Mouse (Mus musculus) heart, embryonic 16.5 days (tissue): ENCODE results near the gene Slc9a6. TPM values are rescaled to one million over a fixed set of nuclear protein-coding genes. Genes with fewer than 3 reads are reported as not detected.

ENCODE experiments used
- ATAC-seq: fragments of 200-750 bp; cut with Nextera tagmentation; replicated peaks from 2 replicates; pipeline ENCODE4 v1.8.0; 2017; ENCODE audit warnings: moderate number of reproducible peaks; ENCODE audit not compliant: insufficient read depth, low FRiP score; ENCODE audit errors: extremely low read depth
- H3K27ac ChIP-seq: fragments of 300-500 bp; sonication (generic); 2 replicates; pipeline ENCODE4 v1.5.1; 2014; ENCODE audit warnings: mild to moderate bottlenecking, low read length, control low read depth, moderate library complexity
- H3K27me3 ChIP-seq: fragments of 300-500 bp; sonication (generic); 2 replicates; pipeline ENCODE4 v1.6.1; 2014; ENCODE audit warnings: low read length, mixed read lengths; ENCODE audit not compliant: control insufficient read depth, insufficient read depth
- H3K36me3 ChIP-seq: fragments of 300-500 bp; sonication (generic); 2 replicates; pipeline ENCODE4 v1.6.1; 2014; ENCODE audit not compliant: control insufficient read depth, insufficient read depth
- H3K4me1 ChIP-seq: fragments of 300-500 bp; sonication (generic); 2 replicates; pipeline ENCODE4 v1.6.1; 2014; ENCODE audit warnings: low read length, mixed read lengths; ENCODE audit not compliant: control insufficient read depth, insufficient read depth
- H3K4me2 ChIP-seq: fragments of 300-500 bp; sonication (generic); 2 replicates; pipeline ENCODE4 v1.6.1; 2014; ENCODE audit warnings: low read depth, mild to moderate bottlenecking, control low read depth, low read length
- H3K4me3 ChIP-seq: fragments of 300-500 bp; sonication (generic); 2 replicates; pipeline ENCODE4 v1.5.1; 2014; ENCODE audit warnings: mild to moderate bottlenecking, control low read depth, low read length
- H3K9ac ChIP-seq: fragments of 300-500 bp; sonication (generic); 2 replicates; pipeline ENCODE4 v1.6.1; 2014; ENCODE audit warnings: low read length, control low read depth
- H3K9me3 ChIP-seq: fragments of 300-500 bp; sonication (generic); replicated peaks from 2 replicates; pipeline ENCODE4 v1.6.1; 2016; ENCODE audit warnings: low read length; ENCODE audit not compliant: control insufficient read depth
- WGBS: fragments of 180-500 bp; shearing (Covaris S2); extraction: QIAGEN DNeasy Blood & Tissue Kit; methylation state at CpG from one replicate; pipeline ENCODE4 v1.1.7; 2014; 5-methylcytosine and 5-hydroxymethylcytosine counted together
- polyA plus RNA-seq: library from polyadenylated mRNA; unstranded; fragments of >200 nt; fragmentation: Nextera tagmentation; extraction: Ambion mirVana; gene quantifications from 2 replicates; pipeline ENCODE4 v1.2.1, GENCODE M21; 2015

Slc9a6 gene
- polyA plus RNA-seq, 1 experiment from 2014 or later: 7.1 TPM

DNA sequence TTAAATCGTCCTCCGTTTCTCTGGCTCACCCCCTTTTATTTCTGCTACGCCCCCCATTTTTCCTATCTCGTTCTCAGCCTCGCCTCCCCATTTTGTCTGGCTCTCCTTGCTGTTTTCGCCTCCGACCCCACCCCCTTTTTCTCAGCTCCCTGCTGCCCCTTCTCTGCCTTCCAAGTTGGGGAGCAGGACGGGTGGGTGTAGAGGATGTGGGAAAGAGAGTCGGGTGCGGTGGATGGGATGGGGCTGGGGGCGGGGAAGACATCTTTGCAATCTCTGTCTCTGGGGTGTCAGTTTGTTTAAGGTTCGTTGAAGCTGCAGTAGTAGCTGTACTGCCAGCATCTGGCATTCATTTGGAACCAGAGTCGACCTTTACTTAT is 749 bp downstream of the Slc9a6 start:
- no peak overlapping the region; the same call in 1 of the 2 replicates for H3K27ac ChIP-seq

GRCm38 (mm10) chrX:56615236-56615635 is 5.7 kb downstream of the Slc9a6 start:
- H3K4me2 ChIP-seq: no peak overlapping the region
- H3K9ac ChIP-seq: no peak overlapping the region
- no peak overlapping the region for H3K27ac ChIP-seq
- 81% methylated on average over 2 of the region's 2 CpGs for WGBS
- no peaks in the 10 kb centered on the region for H3K27me3 ChIP-seq
- no peaks in the 10 kb centered on the region for H3K9me3 ChIP-seq
- peaks cover 5% of the 10 kb centered on the region; the same call in 1 of the 2 replicates for H3K4me1 ChIP-seq
- no peaks in the 10 kb centered on the region for H3K36me3 ChIP-seq
- no peak for ATAC-seq
- H3K4me3 ChIP-seq: no peak overlapping the region

More for the DNA sequence above, 749 bp downstream of the Slc9a6 start:
- WGBS: 9% methylated on average over 13 of the region's 13 CpGs
- peak overlapping the region; percentile 81 for H3K4me2 ChIP-seq
- H3K9me3 ChIP-seq: no peaks in the 10 kb centered on the region
- peak overlapping the region; percentile 81 for H3K9ac ChIP-seq
- H3K4me1 ChIP-seq: peaks cover 5% of the 10 kb centered on the region; the same call in 1 of the 2 replicates
- H3K36me3 ChIP-seq: no peaks in the 10 kb centered on the region
- no peak; the same call in 1 of the 2 replicates for ATAC-seq
- no peaks in the 10 kb centered on the region for H3K27me3 ChIP-seq
- H3K4me3 ChIP-seq: peak overlapping the region; percentile 72

- 75% methylated on average over 5 of the region's 5 CpGs for WGBS
- no peak overlapping the region for H3K4me2 ChIP-seq
- H3K36me3 ChIP-seq: no peaks in the 10 kb centered on the region
- H3K4me3 ChIP-seq: no peak overlapping the region
- H3K27ac ChIP-seq: no peak overlapping the region
- H3K4me1 ChIP-seq: no peaks in the 10 kb centered on the region
- no peaks in the 10 kb centered on the region for H3K27me3 ChIP-seq
- no peaks in the 10 kb centered on the region for H3K9me3 ChIP-seq
- ATAC-seq: no peak
- H3K9ac ChIP-seq: no peak overlapping the region
These were observed 26.6 kb downstream of the Slc9a6 start for GRCm38 (mm10) chrX:56636185-56636584.

- Histone ChIP-seq H3K36me3 (no peaks in the 10 kb centered on the region), H3K4me2 (no peak overlapping the region), H3K4me3 (no peak overlapping the region), H3K4me1 (no peaks in the 10 kb centered on the region), H3K9ac (no peak overlapping the region), H3K9me3 (no peaks in the 10 kb centered on the region), H3K27me3 (no peaks in the 10 kb centered on the region), H3K27ac (no peak overlapping the region)
- 10% methylated on average over 1 of the region's 1 CpGs for WGBS
- ATAC-seq: no peak
These were observed 30.5 kb downstream of the Slc9a6 start for GRCm38 (mm10) chrX:56640066-56640465.

DNA sequence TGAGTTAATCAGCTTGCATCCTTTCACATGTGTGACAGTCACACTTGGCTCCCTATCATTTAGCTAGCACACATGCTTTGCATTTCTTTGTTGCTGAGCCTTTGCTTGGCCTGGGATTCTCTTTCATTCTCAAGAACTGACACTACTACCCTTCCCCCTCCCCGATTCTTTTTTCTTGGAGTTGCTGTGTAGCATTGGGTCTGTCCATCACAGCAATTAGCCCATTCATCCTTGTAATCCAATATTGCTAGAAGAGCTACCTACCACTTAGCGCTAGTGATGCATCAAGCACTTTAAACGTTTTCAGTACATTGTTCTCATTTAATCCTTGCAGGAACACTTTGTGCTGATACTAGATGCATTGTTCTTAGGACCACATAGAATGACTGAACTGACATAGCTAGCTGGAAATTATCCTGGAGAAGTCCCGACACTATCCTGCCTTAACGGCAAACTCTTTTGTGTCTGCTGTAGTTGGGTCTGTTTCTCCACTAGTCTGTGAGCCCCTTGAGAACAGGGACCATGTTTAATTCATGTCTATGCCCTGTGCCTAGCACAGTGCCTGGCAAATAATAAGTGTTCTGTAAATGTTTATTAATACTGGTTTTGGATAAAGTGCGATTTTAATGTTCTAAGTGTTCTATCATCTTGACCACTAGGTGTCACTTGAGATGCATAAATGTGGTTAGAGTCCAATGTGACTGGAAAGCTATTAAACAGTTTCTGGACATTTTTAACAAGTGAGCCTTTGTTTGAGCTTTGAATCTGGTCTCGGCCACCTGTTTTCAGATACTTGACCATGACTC is 40.2 kb downstream of the Slc9a6 start:
- WGBS: 59% methylated on average over 7 of the region's 7 CpGs
- Histone ChIP-seq H3K4me3 (no peak overlapping the region), H3K36me3 (no peaks in the 10 kb centered on the region), H3K27me3 (no peaks in the 10 kb centered on the region), H3K4me2 (no peak overlapping the region), H3K9me3 (no peaks in the 10 kb centered on the region), H3K9ac (no peak overlapping the region), H3K4me1 (peaks cover 5% of the 10 kb centered on the region), H3K27ac (no peak overlapping the region)
- no peak for ATAC-seq

DNA sequence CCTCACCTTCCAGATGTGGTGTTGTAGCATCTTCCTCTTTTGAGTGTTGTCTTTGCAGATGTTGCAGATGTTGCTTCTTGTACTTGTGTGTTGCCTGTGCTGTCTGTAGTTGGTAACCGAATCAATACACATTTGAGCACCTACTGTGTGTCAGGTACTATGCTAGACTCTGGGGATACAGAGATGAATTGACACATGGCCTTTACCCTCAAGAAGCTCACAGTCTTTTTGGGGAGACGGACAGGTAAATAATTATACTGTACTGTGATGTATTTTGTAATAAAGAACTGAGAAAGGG is 40.7 kb downstream of the Slc9a6 start:
- Histone ChIP-seq H3K4me2 (no peak overlapping the region), H3K27me3 (no peaks in the 10 kb centered on the region), H3K9me3 (no peaks in the 10 kb centered on the region), H3K27ac (no peak overlapping the region), H3K4me1 (peaks cover 5% of the 10 kb centered on the region), H3K9ac (no peak overlapping the region), H3K4me3 (no peak overlapping the region), H3K36me3 (no peaks in the 10 kb centered on the region)
- 72% methylated on average over 2 of the region's 2 CpGs for WGBS
- no peak for ATAC-seq

- no peak overlapping the region for H3K9ac ChIP-seq
These were observed 41.3 kb downstream of the Slc9a6 start for GRCm38 (mm10) chrX:56650885-56651284.

DNA sequence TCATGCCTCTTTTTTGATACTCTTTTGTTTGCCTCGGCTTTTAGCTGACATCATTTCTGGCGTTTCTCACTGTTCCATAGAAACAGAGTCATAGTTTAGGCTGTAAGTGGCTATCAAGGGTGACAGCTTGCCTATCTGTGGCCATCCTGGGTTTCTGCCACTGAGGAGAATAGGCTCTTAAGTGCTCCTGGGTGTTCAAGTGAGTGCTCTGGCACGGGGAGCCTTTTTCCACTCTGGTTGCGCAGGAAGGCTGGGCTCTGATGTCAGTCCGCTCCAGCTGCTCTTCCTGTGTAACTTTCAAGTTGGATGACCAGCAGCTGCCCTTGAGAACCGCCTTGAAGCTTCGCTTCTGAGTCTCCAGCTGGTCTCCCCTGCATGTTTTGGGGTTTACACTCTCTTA is 42.2 kb downstream of the Slc9a6 start:
- H3K9me3 ChIP-seq: no peaks in the 10 kb centered on the region
- no peak overlapping the region for H3K4me2 ChIP-seq
- no peak overlapping the region for H3K4me3 ChIP-seq
- no peak overlapping the region for H3K9ac ChIP-seq
- no peaks in the 10 kb centered on the region for H3K36me3 ChIP-seq
- peaks cover 5% of the 10 kb centered on the region for H3K4me1 ChIP-seq
- WGBS: 41% methylated on average over 7 of the region's 7 CpGs
- peak; percentile 82 for ATAC-seq
- H3K27ac ChIP-seq: peak overlapping the region; percentile 85
- H3K27me3 ChIP-seq: no peaks in the 10 kb centered on the region

More at GRCm38 (mm10) chrX:56650885-56651284, 41.3 kb downstream of the Slc9a6 start:
- Histone ChIP-seq H3K9me3 (no peaks in the 10 kb centered on the region), H3K27me3 (no peaks in the 10 kb centered on the region), H3K4me1 (peaks cover 5% of the 10 kb centered on the region), H3K27ac (no peak overlapping the region), H3K36me3 (no peaks in the 10 kb centered on the region), H3K4me3 (no peak overlapping the region), H3K4me2 (no peak overlapping the region)
- 45% methylated on average over 6 of the region's 6 CpGs for WGBS
- ATAC-seq: no peak

DNA sequence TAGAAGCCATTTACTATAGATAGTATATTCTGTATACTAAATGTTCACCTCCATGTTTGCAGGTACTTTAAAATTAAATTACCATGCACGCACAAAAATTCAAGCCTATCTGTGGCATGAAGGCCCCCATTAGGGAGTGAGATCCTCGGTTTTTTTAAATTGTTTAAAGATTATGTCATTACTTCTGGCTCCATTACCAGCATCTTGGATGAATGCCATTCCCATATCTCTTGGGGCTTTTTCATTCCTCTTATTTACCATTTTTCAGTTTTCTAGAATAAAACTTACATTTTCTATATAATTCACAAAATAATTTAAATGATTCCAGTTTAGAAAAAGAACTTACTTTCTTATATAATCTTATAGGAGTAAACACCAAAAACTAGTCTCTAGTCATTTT is 46.1 kb downstream of the Slc9a6 start:
- Histone ChIP-seq H3K9me3 (no peaks in the 10 kb centered on the region), H3K4me3 (no peak overlapping the region), H3K4me1 (peaks cover 7% of the 10 kb centered on the region), H3K36me3 (no peaks in the 10 kb centered on the region), H3K27me3 (no peaks in the 10 kb centered on the region), H3K27ac (no peak overlapping the region), H3K9ac (no peak overlapping the region), H3K4me2 (no peak overlapping the region)
- ATAC-seq: no peak
- 42% methylated on average over 2 of the region's 2 CpGs for WGBS
